Mouse (Mus musculus) hematopoietic stem cell, adult 5-6 weeks (primary cell): ENCODE measurements around the gene Irgq. TPM values are rescaled to one million over a fixed set of nuclear protein-coding genes. Genes with fewer than 3 reads are reported as not detected.
A peak's percentile ranks its signal among the peaks of the same experiment; 100 is the strongest.
"Not testable (repeated sequence)": the region's sequence is repeated elsewhere in the genome, so short reads cannot be mapped to it uniquely, and the experiment has no call there.

Experiments
- ATAC-seq, 2 experiments: fragments of 125-278 bp in 1 of 2; replicated peaks in 1 of 2; 2 replicates each; pipeline ENCODE4 v1.8.0; 2016 to 2017; ENCODE audit warnings: inconsistent platforms in 2 of 2, mild to moderate bottlenecking in 2 of 2, moderate number of reproducible peaks in 2 of 2, low read depth in 1 of 2, moderate TSS enrichment in 1 of 2; ENCODE audit not compliant: low FRiP score in 2 of 2, poor library complexity in 2 of 2, severe bottlenecking in 2 of 2, insufficient read depth in 1 of 2, low TSS enrichment in 1 of 2
- total RNA-seq: library from RNA; stranded (forward); fragments of 172-1452, 232-1000 nt; gene quantifications from 2 replicates; pipeline ENCODE4 v1.2.3, GENCODE M21; 2017

Gene Irgq
- 6.8 and 8.0 TPM in 2 replicates for total RNA-seq

- ATAC-seq, result peak; percentile 88 to 92
Measured at GRCm38 (mm10) chr7:24530062-24530931, at the start of gene Irgq. Gene Irgq (plus strand): TSS chr7:24530689.

- peak in 1 of 2 experiments; percentile 9; a peak in 1 of 4 replicates for ATAC-seq
Measured at GRCm38 (mm10) chr7:24480986-24481473, 49.5 kb upstream of the Irgq start.

- ATAC-seq, result peak; percentile 67 to 75
Measured at GRCm38 (mm10) chr7:24481474-24482207, 48.8 kb upstream of the Irgq start, which contains the start of gene Cadm4. Gene Cadm4 (plus strand): TSS chr7:24482023.

- ATAC-seq, result no peak
Measured at GRCm38 (mm10) chr7:24482208-24483020, 48.1 kb upstream of the Irgq start.

GRCm38 (mm10) chr7:24483291-24483690 lies 47.2 kb upstream of the Irgq start:
- not testable (repeated sequence) for ATAC-seq

GRCm38 (mm10) chr7:24485481-24485880 lies 45.0 kb upstream of the Irgq start:
- no peak for ATAC-seq

GRCm38 (mm10) chr7:24486654-24487130 lies 43.8 kb upstream of the Irgq start:
- ATAC-seq, result no peak

- ATAC-seq, result no peak
Measured at GRCm38 (mm10) chr7:24487403-24487802, 43.1 kb upstream of the Irgq start.

GRCm38 (mm10) chr7:24488303-24488702 lies 42.2 kb upstream of the Irgq start:
- no peak for ATAC-seq

- ATAC-seq, result peak; percentile 38 to 44; a peak in 2 of 4 replicates
Measured at GRCm38 (mm10) chr7:24499856-24500577, 30.5 kb upstream of the Irgq start.

GRCm38 (mm10) chr7:24500929-24501328 lies 29.6 kb upstream of the Irgq start:
- no peak for ATAC-seq

- no peak for ATAC-seq
Measured at GRCm38 (mm10) chr7:24501492-24501891, 29.0 kb upstream of the Irgq start.

GRCm38 (mm10) chr7:24504004-24504403 lies 26.5 kb upstream of the Irgq start:
- no peak for ATAC-seq

GRCm38 (mm10) chr7:24504868-24505267 lies 25.6 kb upstream of the Irgq start:
- no peak for ATAC-seq

- no peak for ATAC-seq
Measured at GRCm38 (mm10) chr7:24505447-24506064, 24.9 kb upstream of the Irgq start.

- ATAC-seq, result no peak
Measured at GRCm38 (mm10) chr7:24506065-24506459, 24.4 kb upstream of the Irgq start.
